Mouse (Mus musculus): Measurements from ENCODE around the gene Tmem35b. TPM values are rescaled to one million over a fixed set of nuclear protein-coding genes. Genes with fewer than 3 reads are reported as not detected.

Tmem35b gene
- polyA plus RNA-seq, 1 experiment from 2014 or later = 13.3 TPM

DNA sequence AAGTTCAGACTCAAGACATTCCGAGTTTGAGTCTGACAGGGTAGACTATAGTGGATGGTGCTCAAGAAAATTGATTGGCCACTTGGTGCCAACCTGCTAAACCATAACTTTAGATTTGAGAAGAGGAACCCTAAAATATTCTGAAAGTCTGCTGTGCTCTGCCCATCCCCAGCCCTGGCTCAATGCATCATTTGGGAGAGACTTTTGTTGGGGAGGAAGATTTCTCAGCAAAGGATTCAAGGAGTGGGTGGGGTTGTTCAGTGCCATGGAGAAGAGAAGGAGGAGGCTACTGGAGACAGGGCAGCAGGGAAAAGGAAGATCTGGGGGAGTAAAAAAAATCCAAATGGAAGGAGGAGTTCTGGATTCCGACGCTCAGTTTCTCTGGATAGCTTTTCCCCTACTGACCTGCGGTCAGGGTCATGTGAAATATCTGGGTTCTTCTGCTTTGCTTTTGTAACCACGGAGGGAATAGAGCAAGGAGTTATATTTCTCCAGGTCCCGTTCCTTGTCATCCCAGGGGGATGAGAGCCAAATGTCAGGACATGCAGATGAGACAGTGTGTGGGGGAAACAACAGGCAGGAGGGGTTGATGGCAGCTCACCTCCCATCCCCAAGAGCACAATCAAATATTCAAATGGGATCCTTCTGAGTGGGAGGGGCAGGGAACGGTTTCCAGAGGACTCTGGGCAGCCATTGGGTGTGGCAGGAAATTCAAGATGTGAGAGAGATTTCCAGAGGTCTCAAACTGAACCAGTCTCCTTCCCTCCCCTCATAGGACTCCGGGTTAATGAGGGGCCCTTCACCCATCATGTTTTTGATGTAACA lies 50.8 kb downstream of the Tmem35b start:
- DNase-seq (ENCODE audit: low spot score) = no peak
- no peaks in the 10 kb centered on the region for H3K36me3 ChIP-seq (replicated peaks; ENCODE audit: control insufficient read depth, insufficient read depth, low read depth, low read length)
- H3K4me1 ChIP-seq (ENCODE audit: control insufficient read depth, insufficient read depth, low read length) = peaks cover 4% of the 10 kb centered on the region
- no peak overlapping the region for H3K4me3 ChIP-seq (ENCODE audit: low read depth, low read length)
- WGBS = 56% methylated on average over 8 of the region's 8 CpGs
- ATAC-seq (replicated peaks; ENCODE audit: insufficient number of reproducible peaks, low FRiP score, low TSS enrichment, low read depth) = no peak
- peaks cover 21% of the 10 kb centered on the region for H3K27me3 ChIP-seq (ENCODE audit: control insufficient read depth, insufficient read depth, low read length)
- H3K4me2 ChIP-seq (ENCODE audit: low read depth, low read length) = no peak overlapping the region
- no peak overlapping the region for H3K9ac ChIP-seq (replicated peaks; ENCODE audit: low read length)
- H3K9me3 ChIP-seq (replicated peaks; ENCODE audit: control insufficient read depth, low read length) = no peaks in the 10 kb centered on the region
- no peak overlapping the region for H3K27ac ChIP-seq (replicated peaks; ENCODE audit: low read depth, low read length)

DNA sequence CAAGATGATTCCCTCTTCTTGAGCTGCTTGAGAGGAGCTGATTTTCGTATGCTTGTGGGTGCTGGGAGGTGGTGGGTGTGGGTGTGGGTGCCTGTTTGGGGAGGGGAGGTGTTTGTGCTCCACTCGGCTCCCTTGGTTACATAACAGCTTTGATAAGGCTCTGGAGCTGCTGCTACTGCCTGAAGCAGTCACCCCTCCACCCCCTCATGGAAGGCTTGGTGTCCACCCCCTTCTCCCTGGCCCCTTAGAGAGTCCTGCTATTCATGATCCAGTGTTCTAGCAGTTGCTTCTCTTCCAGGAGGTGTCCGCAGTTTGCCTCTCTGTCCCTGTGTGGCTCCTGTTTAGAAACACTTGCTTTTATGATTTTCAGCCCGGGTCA lies 51.4 kb downstream of the Tmem35b start:
- ATAC-seq (replicated peaks; ENCODE audit: insufficient number of reproducible peaks, low FRiP score, low TSS enrichment, low read depth) (no peak), DNase-seq (ENCODE audit: low spot score) (no peak)
- Histone ChIP-seq H3K27ac (replicated peaks; ENCODE audit: low read depth, low read length) (no peak overlapping the region), H3K4me2 (ENCODE audit: low read depth, low read length) (no peak overlapping the region), H3K4me3 (ENCODE audit: low read depth, low read length) (no peak overlapping the region), H3K9ac (replicated peaks; ENCODE audit: low read length) (no peak overlapping the region), H3K4me1 (ENCODE audit: control insufficient read depth, insufficient read depth, low read length) (peaks cover 2% of the 10 kb centered on the region; the same call in 1 of the 2 replicates), H3K36me3 (replicated peaks; ENCODE audit: control insufficient read depth, insufficient read depth, low read depth, low read length) (no peaks in the 10 kb centered on the region), H3K27me3 (ENCODE audit: control insufficient read depth, insufficient read depth, low read length) (peaks cover 18% of the 10 kb centered on the region), H3K9me3 (replicated peaks; ENCODE audit: control insufficient read depth, low read length) (no peaks in the 10 kb centered on the region)
- WGBS = 58% methylated on average over 4 of the region's 4 CpGs

GRCm38 (mm10) chr4:127177961-127178360 lies 54.5 kb downstream of the Tmem35b start:
- WGBS = 76% methylated on average over 11 of the region's 11 CpGs

DNA sequence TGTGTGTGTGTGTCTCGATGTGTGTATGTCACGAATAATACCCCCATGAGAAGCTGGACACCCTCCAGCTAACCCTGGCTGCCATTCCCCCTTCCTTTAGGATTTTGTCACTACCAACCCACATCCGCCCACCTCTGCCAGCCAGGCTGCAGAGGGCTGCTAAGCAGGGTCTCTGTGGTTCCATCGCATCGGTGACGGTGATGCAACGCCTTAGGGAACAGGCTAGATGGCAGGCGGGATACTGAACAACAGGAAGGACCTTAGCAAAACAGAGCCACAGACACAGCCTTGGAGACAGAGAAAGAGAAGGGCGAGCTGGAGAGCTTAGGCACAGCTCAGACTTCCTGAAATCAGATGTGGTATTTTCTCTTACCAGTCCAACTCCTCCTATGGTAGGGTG lies 55.2 kb downstream of the Tmem35b start:
- Histone ChIP-seq H3K4me3 (ENCODE audit: low read depth, low read length) (no peak overlapping the region), H3K4me1 (ENCODE audit: control insufficient read depth, insufficient read depth, low read length) (peaks cover 2% of the 10 kb centered on the region; the same call in 1 of the 2 replicates), H3K36me3 (replicated peaks; ENCODE audit: control insufficient read depth, insufficient read depth, low read depth, low read length) (no peaks in the 10 kb centered on the region), H3K27ac (replicated peaks; ENCODE audit: low read depth, low read length) (no peak overlapping the region), H3K9ac (replicated peaks; ENCODE audit: low read length) (no peak overlapping the region), H3K4me2 (ENCODE audit: low read depth, low read length) (no peak overlapping the region), H3K9me3 (replicated peaks; ENCODE audit: control insufficient read depth, low read length) (no peaks in the 10 kb centered on the region), H3K27me3 (ENCODE audit: control insufficient read depth, insufficient read depth, low read length) (peaks cover 3% of the 10 kb centered on the region; the same call in 1 of the 2 replicates)
- WGBS = 44% methylated on average over 9 of the region's 9 CpGs
- ATAC-seq (replicated peaks; ENCODE audit: insufficient number of reproducible peaks, low FRiP score, low TSS enrichment, low read depth) (no peak), DNase-seq (ENCODE audit: low spot score) (no peak)

More at GRCm38 (mm10) chr4:127177961-127178360, 54.5 kb downstream of the Tmem35b start:
- Histone ChIP-seq H3K4me1 (ENCODE audit: control insufficient read depth, insufficient read depth, low read length) (peaks cover 2% of the 10 kb centered on the region; the same call in 1 of the 2 replicates), H3K27ac (replicated peaks; ENCODE audit: low read depth, low read length) (no peak overlapping the region), H3K36me3 (replicated peaks; ENCODE audit: control insufficient read depth, insufficient read depth, low read depth, low read length) (no peaks in the 10 kb centered on the region), H3K4me2 (ENCODE audit: low read depth, low read length) (no peak overlapping the region), H3K9me3 (replicated peaks; ENCODE audit: control insufficient read depth, low read length) (no peaks in the 10 kb centered on the region), H3K27me3 (ENCODE audit: control insufficient read depth, insufficient read depth, low read length) (peaks cover 3% of the 10 kb centered on the region; the same call in 1 of the 2 replicates), H3K4me3 (ENCODE audit: low read depth, low read length) (no peak overlapping the region), H3K9ac (replicated peaks; ENCODE audit: low read length) (no peak overlapping the region)
- ATAC-seq (replicated peaks; ENCODE audit: insufficient number of reproducible peaks, low FRiP score, low TSS enrichment, low read depth) = no peak
- no peak for DNase-seq (ENCODE audit: low spot score)

Other genes with a start within 250 kb of the Tmem35b start
- gene Zmym4, start 155.6 kb upstream of the Tmem35b start, polyA plus RNA-seq (2014; fragmentation: Nextera tagmentation; extraction: Ambion mirVana) = 26.5 and 29.6 TPM in 2 replicates
- gene Sfpq, start 102.4 kb upstream of the Tmem35b start, polyA plus RNA-seq (2014; fragmentation: Nextera tagmentation; extraction: Ambion mirVana) = 158 and 194 TPM in 2 replicates
- gene Zmym1, start 62.5 kb upstream of the Tmem35b start, polyA plus RNA-seq (2014; fragmentation: Nextera tagmentation; extraction: Ambion mirVana) = 37.1 and 37.6 TPM in 2 replicates
- gene Zmym6, start 46.3 kb upstream of the Tmem35b start, polyA plus RNA-seq (2014; fragmentation: Nextera tagmentation; extraction: Ambion mirVana) = 27.0 and 27.7 TPM in 2 replicates
- 1.4 and 1.8 TPM in 2 replicates for gene Dlgap3, start 45.5 kb downstream of the Tmem35b start, polyA plus RNA-seq (2014; fragmentation: Nextera tagmentation; extraction: Ambion mirVana)
- 49.5 and 56.0 TPM in 2 replicates for gene Smim12, start 120.1 kb downstream of the Tmem35b start, polyA plus RNA-seq (2014; fragmentation: Nextera tagmentation; extraction: Ambion mirVana)
- gene Gja4, start 190.3 kb downstream of the Tmem35b start, polyA plus RNA-seq (2014; fragmentation: Nextera tagmentation; extraction: Ambion mirVana) = 13.1 and 13.4 TPM in 2 replicates
- 2.7 and 3.8 TPM in 2 replicates for gene Gjb3, start 207.2 kb downstream of the Tmem35b start, polyA plus RNA-seq (2014; fragmentation: Nextera tagmentation; extraction: Ambion mirVana)
- 0.18 and 0.20 TPM in 2 replicates for gene Gjb4, start 230.4 kb downstream of the Tmem35b start, polyA plus RNA-seq (2014; fragmentation: Nextera tagmentation; extraction: Ambion mirVana)
- gene Gjb5, start 234.5 kb downstream of the Tmem35b start, polyA plus RNA-seq (2014; fragmentation: Nextera tagmentation; extraction: Ambion mirVana) = 0.70 and 0.84 TPM in 2 replicates